Comparison of ENCODE assay signal across 20 mouse cellular contexts in the genomic region with DNA sequence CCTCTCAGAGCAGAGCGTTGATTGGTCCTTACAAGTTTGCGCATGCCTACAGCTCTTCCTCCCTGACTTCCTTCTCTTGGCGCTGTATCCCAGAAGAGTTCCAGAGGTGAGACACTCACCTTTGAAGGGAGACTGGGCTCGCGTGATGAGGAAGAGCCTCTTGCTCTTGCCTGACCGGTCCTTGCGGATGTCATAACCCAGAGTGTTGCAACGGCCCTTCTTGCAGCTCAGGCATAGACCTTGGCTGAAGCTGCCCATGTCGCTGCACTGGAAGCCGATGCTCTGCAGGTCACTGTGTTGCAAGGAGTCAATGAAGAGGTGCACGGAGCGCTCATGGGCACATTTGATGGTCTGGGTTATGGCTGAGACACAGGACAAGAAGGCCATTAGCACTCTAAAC.
DNase-seq lines count a peak whose midpoint lies in the region; ATAC-seq and TF ChIP-seq lines count a peak whose summit lies in the region.
"Had no signal": no experiment of that assay in that cellular context is flagged by ENCODE, and none has a peak within 500 bp of the region (broad histone marks: within the 10 kb centered on the region; RNA-seq: fewer than 3 reads in every experiment).

No protein-coding gene starts in this region.

- peak; percentile 18 for DNase-seq in lung, postnatal 0 days (ENCODE audit: low spot score)
- DNase-seq in lung, postnatal 10 days = no peak
- peak; percentile 90 for DNase-seq in gonadal fat pad, adult 2 months (ENCODE audit: low read depth)
- DNase-seq in lung, postnatal 25 days (ENCODE audit: low spot score) = peak; percentile 32
- no peak for DNase-seq in layer of hippocampus, adult 18-20 months (ENCODE audit: low spot score in 2 of 2)
- no peak for DNase-seq in kidney, postnatal 10 days
- no peak for DNase-seq in right cerebral cortex, adult 18-20 months
- DNase-seq: cerebellum, adult 9-10 months; gastrocnemius, postnatal 10 days; heart, adult 2 months; midbrain, embryonic 14.5 days; right cerebral cortex, postnatal 14 days; spleen, adult 18-20 months; thymus, adult 18-20 months had no signal

- H3K4me2 ChIP-seq in lung, postnatal 0 days (replicated peaks; ENCODE audit: low read depth, low read length) = no peak overlapping the region
- H3K4me2 ChIP-seq: heart, embryonic 15.5 days; limb, embryonic 15.5 days; neural tube, embryonic 13.5 days had no signal

- H3K27me3 ChIP-seq in lung, postnatal 0 days (replicated peaks; ENCODE audit: insufficient read depth, low read length) = no peaks in the 10 kb centered on the region
- H3K27me3 ChIP-seq: heart, embryonic 15.5 days; limb, embryonic 15.5 days; neural tube, embryonic 13.5 days had no signal

- H3K27ac ChIP-seq in lung, postnatal 0 days (ENCODE audit: low read length) = no peak overlapping the region
- H3K27ac ChIP-seq: heart, adult 2 months; heart, embryonic 15.5 days; hindbrain, postnatal 0 days; limb, embryonic 15.5 days; neural tube, embryonic 13.5 days had no signal

- TF ChIP-seq CTCF in lung, postnatal 0 days (IDR thresholded peaks at IDR 0.05) = no peak

- no peak overlapping the region for H3K4me3 ChIP-seq in lung, postnatal 0 days (ENCODE audit: low read depth, low read length)
- H3K4me3 ChIP-seq: heart, adult 2 months; heart, embryonic 15.5 days; limb, embryonic 15.5 days; neural tube, embryonic 13.5 days had no signal

- H3K9ac ChIP-seq in lung, postnatal 0 days (replicated peaks; ENCODE audit: low read depth) = no peak overlapping the region
- H3K9ac ChIP-seq: heart, embryonic 15.5 days; limb, embryonic 15.5 days; neural tube, embryonic 13.5 days had no signal

- no peaks in the 10 kb centered on the region for H3K36me3 ChIP-seq in lung, postnatal 0 days (ENCODE audit: insufficient read depth, low read length)
- H3K36me3 ChIP-seq: heart, embryonic 15.5 days; limb, embryonic 15.5 days; neural tube, embryonic 13.5 days had no signal

- H3K9me3 ChIP-seq in lung, postnatal 0 days (ENCODE audit: low read length) = no peaks in the 10 kb centered on the region
- H3K9me3 ChIP-seq: heart, embryonic 15.5 days; limb, embryonic 15.5 days; neural tube, embryonic 13.5 days had no signal

- ATAC-seq in lung, postnatal 0 days = no peak; the same call in 1 of the 2 replicates
- ATAC-seq: forebrain, embryonic 14.5 days; hindbrain, postnatal 0 days; intestine, postnatal 0 days had no signal

- H3K4me1 ChIP-seq in lung, postnatal 0 days (ENCODE audit: insufficient read depth, low read depth, low read length) = no peaks in the 10 kb centered on the region

- WGBS in lung, postnatal 0 days = 87% methylated on average over 12 of the region's 12 CpGs

- no peak for TF ChIP-seq EP300 in lung, postnatal 0 days (IDR thresholded peaks at IDR 0.05)

Comparison
In these comparisons a context has a peak if more than half of its experiments do, and no peak if none do; other contexts are left out.
1. DNase-seq: peak in lung, postnatal 0 days (single experiment), gonadal fat pad, adult 2 months (single experiment) and lung, postnatal 25 days (single experiment); none in lung, postnatal 10 days (single experiment), layer of hippocampus, adult 18-20 months (0 of 2), kidney, postnatal 10 days (single experiment) and right cerebral cortex, adult 18-20 months (single experiment).